Mouse (Mus musculus) heart, adult 2 months (tissue): ENCODE measurements around the gene R3hdml. TPM values are rescaled to one million over a fixed set of nuclear protein-coding genes. Genes with fewer than 3 reads are reported as not detected.

Source experiments
- DNase-seq, 2 experiments: peaks; one replicate each; pipeline ENCODE4 v3.0.0; 2021
- H3K27ac ChIP-seq: fragments of 200-600 bp; 2 replicates; pipeline ENCODE4 v1.8.1; 2022
- H3K27me3 ChIP-seq: fragments of 200-500 bp; 2 replicates; pipeline ENCODE4 v1.6.1; 2012; ENCODE audit warnings: mild to moderate bottlenecking, low read length, inconsistent platforms, mixed read lengths; ENCODE audit not compliant: control insufficient read depth, insufficient read depth
- H3K36me3 ChIP-seq: fragments of 200-500 bp; 2 replicates; pipeline ENCODE4 v1.6.1; 2012; ENCODE audit warnings: low read length, inconsistent platforms; ENCODE audit not compliant: control insufficient read depth, insufficient read depth
- H3K4me1 ChIP-seq: fragments of 200-500 bp; 2 replicates; pipeline ENCODE4 v1.6.1; 2011; ENCODE audit warnings: low read length; ENCODE audit not compliant: control insufficient read depth, insufficient read depth
- H3K4me3 ChIP-seq: fragments of 200-600 bp; 2 replicates; pipeline ENCODE4 v1.8.1; 2022
- H3K79me2 ChIP-seq: fragments of 200-500 bp; replicated peaks from 2 replicates; pipeline ENCODE4 v1.6.1; 2012; ENCODE audit warnings: mild to moderate bottlenecking, inconsistent platforms, low read length, moderate library complexity, mixed read lengths; ENCODE audit not compliant: control insufficient read depth, insufficient read depth
- H3K9ac ChIP-seq: fragments of 200-500 bp; 2 replicates; pipeline ENCODE4 v1.6.1; 2012; ENCODE audit warnings: low read depth, mild to moderate bottlenecking, control low read depth, inconsistent platforms, low read length, mixed read lengths
- CTCF ChIP-seq: fragments of 200-600 bp; IDR thresholded peaks from 2 replicates; pipeline ENCODE4 v1.8.1; 2022; ENCODE audit warnings: antibody characterized with exemption, mild to moderate bottlenecking, moderate library complexity
- EP300 ChIP-seq: fragments of 200-500 bp; IDR thresholded peaks from 2 replicates; pipeline ENCODE4 v1.6.1; 2011; ENCODE audit warnings: low read depth, low read length, control low read depth; ENCODE audit not compliant: insufficient read depth
- POLR2A ChIP-seq: fragments of 200-500 bp; IDR thresholded peaks from 2 replicates; pipeline ENCODE4 v1.6.1; 2011; ENCODE audit warnings: mild to moderate bottlenecking, low read depth, low read length, control low read depth; ENCODE audit not compliant: insufficient read depth
- WGBS: fragments of 180-500 bp; shearing (Covaris S2); methylation state at CpG from one replicate; pipeline ENCODE4 v1.1.7; 2018; 5-methylcytosine and 5-hydroxymethylcytosine counted together
- intact Hi-C: fragments of 180-260 bp; cut with DNase I; formaldehyde crosslinking; loops from one replicate; pipeline ENCODE4 v1.15.1; 2025
- polyA plus RNA-seq: library from polyadenylated mRNA; depleted of rRNA; stranded (reverse); fragments of >200 nt; gene quantifications from 2 replicates; pipeline ENCODE4 v1.2.3, GENCODE M21; 2012; rRNA removed
- total RNA-seq, 2 experiments: library from RNA; stranded (reverse); gene quantifications; 2 replicates each; pipeline ENCODE4 v1.2.3; 2021

R3hdml gene
- total and polyA plus RNA-seq, 3 experiments = not detected

DNA sequence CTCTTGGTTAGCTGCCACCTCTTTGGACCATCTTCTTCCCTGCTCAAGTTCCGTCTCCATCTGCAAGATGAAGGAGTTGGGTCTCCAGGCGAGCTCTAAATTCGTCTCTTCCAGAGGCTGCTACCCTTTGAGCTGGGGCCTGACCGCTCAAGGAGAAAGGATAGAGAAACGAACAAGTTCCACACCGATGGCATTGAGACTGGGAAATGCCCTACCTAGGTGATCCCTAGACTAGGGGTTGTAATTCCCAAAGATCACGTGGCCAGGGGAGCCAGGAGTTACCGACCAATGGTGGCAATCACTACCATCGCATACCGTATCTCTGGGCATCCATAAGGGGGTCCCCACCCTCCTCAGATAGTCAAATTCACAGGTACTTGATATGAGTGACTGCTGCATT is 50.6 kb downstream of the R3hdml start:
- DNase-seq = no peak
- TF ChIP-seq CTCF (no peak), EP300 (no peak), POLR2A (no peak)
- Histone ChIP-seq H3K4me3 (no peak overlapping the region), H3K27me3 (no peaks in the 10 kb centered on the region), H3K36me3 (no peaks in the 10 kb centered on the region), H3K79me2 (no peaks in the 10 kb centered on the region), H3K9ac (no peak overlapping the region), H3K4me1 (no peaks in the 10 kb centered on the region; the same call in 1 of the 2 replicates), H3K27ac (no peak overlapping the region)
- 85% methylated on average over 10 of the region's 10 CpGs for WGBS
- intact Hi-C loops = no loop called here

DNA sequence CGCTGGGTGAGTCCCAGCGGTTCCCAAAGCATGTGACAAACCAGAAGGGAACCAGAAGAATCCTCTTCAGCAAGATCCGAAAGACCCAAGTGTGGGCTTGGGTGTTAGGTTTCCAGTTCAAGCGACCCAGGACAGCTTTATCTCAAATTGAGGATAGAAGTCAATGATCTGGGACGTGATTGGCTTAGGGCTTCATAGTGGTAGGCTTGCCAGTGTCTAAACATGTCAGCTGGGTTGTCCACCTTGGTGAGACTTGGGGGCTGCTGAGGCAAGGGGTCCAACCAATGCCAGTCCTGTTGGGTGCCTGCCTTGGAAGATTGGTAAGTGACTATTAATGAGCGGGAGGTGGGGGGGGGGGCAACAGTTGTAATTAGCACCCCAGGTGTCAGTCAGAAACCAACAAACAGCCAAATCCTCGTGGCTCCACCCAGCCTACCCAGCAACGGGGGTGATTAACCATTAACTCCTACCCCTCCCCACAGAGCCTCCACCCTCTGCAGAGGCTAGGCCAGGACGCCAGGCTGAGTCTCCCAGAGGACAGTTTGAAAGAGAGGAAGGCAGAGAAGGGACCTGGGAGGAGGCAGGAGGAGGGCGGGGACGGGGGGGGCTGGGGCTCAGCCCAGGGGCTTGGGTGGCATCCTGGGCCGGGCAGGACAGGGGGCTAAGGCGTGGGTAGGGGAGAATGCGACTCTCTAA is 54.7 kb downstream of the R3hdml start:
- WGBS = 72% methylated on average over 14 of the region's 14 CpGs
- no peak overlapping the region for H3K27ac ChIP-seq
- no peaks in the 10 kb centered on the region for H3K27me3 ChIP-seq
- no peak overlapping the region for H3K9ac ChIP-seq
- no peak for DNase-seq
- no peaks in the 10 kb centered on the region for H3K36me3 ChIP-seq
- no peaks in the 10 kb centered on the region for H3K79me2 ChIP-seq
- no peak for TF ChIP-seq POLR2A
- TF ChIP-seq EP300 = no peak
- TF ChIP-seq CTCF = no peak
- H3K4me1 ChIP-seq = no peaks in the 10 kb centered on the region
- no peak overlapping the region for H3K4me3 ChIP-seq
- intact Hi-C loops = no loop called here

GRCm38 (mm10) chr2:163548822-163549221 is 56.7 kb downstream of the R3hdml start:
- TF ChIP-seq CTCF (no peak), POLR2A (no peak), EP300 (no peak)
- 62% methylated on average over 6 of the region's 6 CpGs for WGBS
- Histone ChIP-seq H3K4me1 (no peaks in the 10 kb centered on the region), H3K4me3 (no peak overlapping the region), H3K27ac (no peak overlapping the region), H3K36me3 (no peaks in the 10 kb centered on the region), H3K9ac (no peak overlapping the region), H3K79me2 (no peaks in the 10 kb centered on the region), H3K27me3 (no peaks in the 10 kb centered on the region)
- intact Hi-C loops = no loop called here
- DNase-seq = no peak

DNA sequence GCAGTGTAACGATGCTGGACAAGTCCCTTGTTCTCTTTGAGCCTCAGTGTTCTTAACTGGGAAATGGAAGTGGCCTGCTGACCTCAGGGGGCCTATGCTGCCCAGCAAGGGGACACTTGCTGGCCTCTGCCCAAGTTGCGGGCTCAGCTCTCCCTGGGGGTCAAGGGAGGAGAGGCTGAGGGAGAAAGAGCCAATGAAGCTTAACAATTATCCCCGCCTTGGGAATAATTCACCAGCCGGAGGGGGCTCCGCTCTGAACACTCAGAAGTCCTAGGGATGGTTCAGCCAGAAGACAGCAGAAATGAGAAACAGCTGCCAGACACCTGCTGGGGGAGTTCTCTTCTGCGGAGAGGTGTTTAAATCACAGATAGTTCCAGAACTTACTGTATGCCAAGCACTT is 57.7 kb downstream of the R3hdml start:
- Histone ChIP-seq H3K36me3 (no peaks in the 10 kb centered on the region), H3K9ac (no peak overlapping the region), H3K27me3 (no peaks in the 10 kb centered on the region), H3K79me2 (no peaks in the 10 kb centered on the region), H3K4me1 (no peaks in the 10 kb centered on the region), H3K4me3 (no peak overlapping the region), H3K27ac (no peak overlapping the region)
- DNase-seq = no peak
- intact Hi-C loops = no loop called here
- 58% methylated on average over 6 of the region's 6 CpGs for WGBS
- no peak for TF ChIP-seq CTCF
- no peak for TF ChIP-seq POLR2A
- TF ChIP-seq EP300 = no peak

Other genes with a start within 250 kb of the R3hdml start
- gene Jph2, start 94.3 kb upstream of the R3hdml start, total RNA-seq = 100 to 1,000 TPM; 389 to 391 TPM
- gene Jph2, start 94.3 kb upstream of the R3hdml start, polyA plus RNA-seq = 193 and 253 TPM in 2 replicates
- 10 to 100 TPM; 19.6 to 21.2 TPM for gene Oser1, start 67.6 kb upstream of the R3hdml start, total RNA-seq
- 9.7 and 16.4 TPM in 2 replicates for gene Oser1, start 67.6 kb upstream of the R3hdml start, polyA plus RNA-seq
- gene Gdap1l1, start 53.8 kb upstream of the R3hdml start, total RNA-seq = not detected
- 0.23 and 0.25 TPM in 2 replicates for gene Gdap1l1, start 53.8 kb upstream of the R3hdml start, polyA plus RNA-seq
- 100 to 1,000 TPM; 196 to 223 TPM for gene Fitm2, start 19.7 kb upstream of the R3hdml start, total RNA-seq
- gene Fitm2, start 19.7 kb upstream of the R3hdml start, polyA plus RNA-seq = 93.8 and 139 TPM in 2 replicates
- gene Hnf4a, start 14.5 kb downstream of the R3hdml start, total RNA-seq = not detected
- gene Hnf4a, start 14.5 kb downstream of the R3hdml start, polyA plus RNA-seq = 0.03 TPM in 1 of 2 replicates, not detected in the other
- 10 to 100 TPM; 11.0 to 13.6 TPM for gene Ttpal, start 110.0 kb downstream of the R3hdml start, total RNA-seq
- 10.2 and 11.0 TPM in 2 replicates for gene Ttpal, start 110.0 kb downstream of the R3hdml start, polyA plus RNA-seq
- gene Serinc3, start 152.8 kb downstream of the R3hdml start, total RNA-seq = 100 to 1,000 TPM; 294 to 351 TPM
- 264 and 414 TPM in 2 replicates for gene Serinc3, start 152.8 kb downstream of the R3hdml start, polyA plus RNA-seq
- 100 to 1,000 TPM; 214 to 237 TPM for gene Pkig, start 166.1 kb downstream of the R3hdml start, total RNA-seq
- gene Pkig, start 166.1 kb downstream of the R3hdml start, polyA plus RNA-seq = 344 and 361 TPM in 2 replicates